Mouse (Mus musculus) right cerebral cortex, postnatal 36 days (tissue): ENCODE results near the gene Efemp2.
"Not testable (repeated sequence)": the region's sequence is repeated elsewhere in the genome, so short reads cannot be mapped to it uniquely, and the experiment has no call there.

Source experiments
- DNase-seq, 2 experiments: peaks; one replicate each; pipeline ENCODE4 v3.0.0; 2022; ENCODE audit warnings: low spot score in 2 of 2, mixed read lengths in 1 of 2

Efemp2 gene

DNA sequence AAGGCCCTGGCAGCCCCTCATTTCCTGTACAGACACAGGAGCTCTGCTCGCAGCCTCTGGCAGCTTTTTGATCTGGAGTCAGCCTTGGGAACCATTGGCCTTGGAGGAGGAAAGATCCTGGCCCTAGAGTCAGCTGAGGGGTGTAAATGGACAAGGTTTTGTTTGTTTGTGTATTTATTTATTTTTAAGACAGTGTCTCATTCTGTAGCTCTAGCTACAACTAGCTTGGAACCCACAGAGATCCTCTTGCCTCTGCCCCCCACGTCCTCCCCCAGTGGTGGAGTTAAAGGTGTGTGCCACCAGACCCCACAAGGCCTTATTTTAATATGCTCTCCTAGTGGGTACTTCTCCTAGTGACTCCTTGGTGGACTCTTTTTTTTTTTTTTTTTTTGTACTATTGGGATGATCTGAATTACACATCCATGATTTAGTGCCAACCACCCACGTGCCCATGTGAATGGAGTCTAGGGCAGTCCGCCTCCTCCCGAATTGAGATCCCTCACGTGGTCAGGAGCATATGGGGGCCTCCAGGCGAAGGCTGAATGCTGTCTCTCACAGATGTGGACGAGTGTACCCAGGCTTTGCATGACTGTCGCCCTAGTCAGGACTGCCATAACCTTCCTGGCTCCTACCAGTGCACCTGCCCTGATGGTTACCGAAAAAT is 3.4 kb downstream of the Efemp2 start:
- no peak for DNase-seq

GRCm38 (mm10) chr19:5477668-5478300 is 4.0 kb downstream of the Efemp2 start:
- no peak for DNase-seq

GRCm38 (mm10) chr19:5480016-5480415 is 6.3 kb downstream of the Efemp2 start:
- DNase-seq, result no peak

GRCm38 (mm10) chr19:5481398-5481797 is 7.6 kb downstream of the Efemp2 start:
- no peak for DNase-seq

DNA sequence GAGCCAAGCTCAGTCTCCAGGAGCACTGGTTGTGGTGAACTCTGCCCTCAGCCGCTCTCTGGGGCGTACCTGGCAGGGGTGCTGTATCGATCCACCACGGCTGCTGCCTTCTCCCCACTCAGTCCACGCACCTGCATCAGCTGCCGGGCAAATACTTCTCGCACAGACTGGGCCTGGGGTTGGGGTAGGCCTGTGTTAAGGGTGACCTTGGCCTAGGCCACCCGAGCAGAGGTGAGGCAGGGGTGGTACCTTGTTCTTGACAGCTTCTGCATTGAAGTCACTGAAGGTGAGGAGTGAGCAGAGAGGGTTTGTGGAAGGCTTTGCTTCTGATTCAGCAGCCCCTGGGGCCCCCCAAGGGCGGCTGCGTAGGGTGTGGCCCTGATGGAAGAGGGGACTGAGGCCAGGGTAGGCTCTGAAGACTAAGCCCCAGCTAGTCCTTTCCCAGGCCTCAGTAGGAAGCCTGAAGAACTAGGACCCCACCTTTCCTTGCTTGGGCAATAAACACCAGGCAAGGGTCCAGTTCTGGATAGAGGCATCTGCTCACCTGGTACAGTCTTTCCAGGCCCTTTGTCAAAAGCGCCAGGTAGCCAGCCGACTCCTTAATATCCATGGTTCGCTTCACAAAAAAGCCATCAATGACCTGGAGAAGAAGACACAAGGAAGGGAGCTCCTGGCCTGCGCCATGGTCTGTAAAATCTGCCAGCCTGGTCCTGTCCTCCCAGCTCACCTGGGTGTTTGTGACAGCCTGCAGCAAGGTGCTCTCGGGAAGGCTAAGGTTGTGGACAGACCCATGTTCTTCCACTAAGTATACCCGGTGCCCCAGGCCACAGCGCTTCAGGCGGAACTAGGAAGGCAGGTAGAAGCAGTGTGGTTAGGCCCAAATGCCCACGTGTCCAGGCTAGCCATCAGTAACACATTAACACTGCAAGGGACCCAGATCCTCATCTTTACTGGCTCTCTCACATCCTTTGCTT is 9.9 kb downstream of the Efemp2 start:
- DNase-seq, result no peak

- no peak for DNase-seq
Observed at GRCm38 (mm10) chr19:5484496-5484895, 10.7 kb downstream of the Efemp2 start.

DNA sequence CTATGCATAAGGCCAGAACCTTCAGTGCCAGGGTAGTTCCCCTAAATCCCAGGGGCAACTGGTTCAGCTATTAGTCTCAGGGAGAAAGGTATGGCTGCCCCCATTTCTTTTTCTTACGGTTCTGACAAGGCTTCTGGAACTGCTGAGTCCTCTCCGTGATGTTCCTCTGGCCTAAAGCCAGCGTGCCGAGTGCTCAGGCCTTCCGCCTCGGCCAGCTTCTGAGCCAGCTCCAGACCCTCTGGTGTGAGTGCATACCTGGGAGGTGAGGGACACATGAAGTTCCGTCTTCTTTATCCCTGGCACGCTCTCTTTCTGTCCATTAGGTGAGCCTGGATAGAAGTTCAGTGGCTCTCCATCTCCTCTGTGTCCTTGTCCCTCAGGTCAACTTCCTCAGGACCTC is 11.6 kb downstream of the Efemp2 start:
- DNase-seq, result no peak

GRCm38 (mm10) chr19:5485821-5486220 is 12.1 kb downstream of the Efemp2 start:
- DNase-seq, result no peak

GRCm38 (mm10) chr19:5486286-5486685 is 12.5 kb downstream of the Efemp2 start:
- DNase-seq, result no peak

DNA sequence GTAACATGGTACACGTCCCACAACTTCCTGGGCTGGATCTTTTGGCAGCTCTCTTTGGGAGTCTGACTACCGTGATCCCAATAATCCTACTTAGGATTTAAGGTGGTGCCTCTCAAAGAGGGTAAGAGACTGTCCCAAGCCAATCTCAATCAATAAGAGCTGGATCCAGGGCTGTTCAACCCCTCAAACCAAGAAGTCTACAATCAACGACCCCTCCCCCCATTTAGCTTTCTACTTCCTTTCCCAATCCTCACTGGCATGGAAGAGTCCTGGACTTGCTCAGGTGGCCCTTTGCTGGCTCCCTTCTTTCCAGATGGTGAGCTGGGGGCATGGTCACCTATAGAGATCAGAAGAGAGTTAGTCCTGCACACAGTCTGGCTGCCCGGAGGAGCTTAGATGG is 13.0 kb downstream of the Efemp2 start:
- no peak for DNase-seq

DNA sequence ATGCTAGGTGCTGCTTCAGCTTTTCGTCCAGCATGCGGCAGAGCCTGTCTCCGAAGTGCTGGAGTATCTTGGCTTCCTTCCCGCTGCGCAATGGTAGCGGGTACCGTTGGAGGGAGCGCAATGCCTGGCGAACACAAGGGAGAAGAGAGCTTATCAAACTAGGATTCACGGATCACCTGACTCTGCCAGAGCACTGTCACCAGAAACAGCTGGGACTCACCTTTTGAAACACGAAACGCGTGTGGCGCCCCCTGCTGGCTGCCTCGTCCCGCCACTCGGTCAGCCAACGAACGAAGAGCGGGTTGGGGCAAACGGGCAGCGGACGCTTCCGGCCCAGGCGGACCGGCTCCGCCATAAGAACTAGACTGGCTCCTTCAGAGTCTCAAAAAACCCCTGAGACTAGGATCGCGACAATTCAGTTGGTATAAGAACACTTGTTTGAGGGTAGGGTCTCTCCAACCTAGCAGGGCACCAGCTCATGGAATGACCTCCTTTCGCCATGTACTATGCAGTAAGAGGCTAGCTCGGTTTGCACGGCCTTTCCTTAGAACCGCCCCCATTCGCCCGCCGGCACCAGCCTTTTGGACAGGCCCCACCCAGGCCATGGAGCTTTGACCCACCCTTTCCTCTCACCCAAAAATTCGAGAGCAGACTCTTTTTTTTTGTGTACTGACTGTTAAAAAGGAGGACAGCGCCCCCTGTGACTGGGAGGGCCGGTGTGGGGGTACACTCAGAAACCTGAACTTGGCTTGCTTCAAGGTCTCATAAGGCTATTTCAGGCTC is 14.2 kb downstream of the Efemp2 start, which contains the start of gene Mus81:
TSS of gene Mus81 (minus strand) at position 635 of the 783 bp plus-strand sequence.
- DNase-seq, result peak; percentile 90 to 91

DNA sequence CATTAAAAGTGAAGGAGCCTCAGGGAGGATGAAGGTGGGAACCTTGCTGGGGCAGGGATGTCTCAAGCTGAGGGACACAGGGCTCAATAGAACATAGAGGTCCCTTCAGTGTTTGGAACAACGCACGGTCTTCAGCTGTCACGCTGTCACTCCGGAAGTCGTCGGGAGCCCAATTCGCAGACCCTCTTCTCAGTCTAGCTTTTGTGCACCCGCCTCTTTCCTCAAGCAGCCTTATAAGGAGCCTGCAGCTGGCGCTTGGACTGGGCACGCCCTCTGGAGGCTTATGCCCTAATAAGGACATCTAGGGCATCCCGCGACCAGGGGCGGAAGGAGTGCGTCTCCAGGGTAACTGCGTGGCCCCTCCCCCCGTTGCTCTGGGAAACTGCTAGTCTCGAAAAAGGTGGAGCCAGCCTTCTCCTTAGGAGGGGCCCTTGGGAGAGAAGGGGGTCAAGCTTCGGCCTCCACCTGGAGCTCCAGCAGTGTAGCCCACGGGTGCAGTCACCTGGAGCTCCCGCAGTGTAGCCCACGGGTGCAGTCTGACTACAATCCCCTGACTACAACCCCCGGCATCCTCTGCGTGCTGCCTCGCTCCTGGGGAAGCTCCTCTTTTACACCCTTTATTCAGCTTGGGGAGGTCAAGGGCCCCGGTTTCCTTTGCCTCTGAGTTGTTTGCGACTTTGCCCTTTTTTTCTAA is 15.3 kb downstream of the Efemp2 start:
- DNase-seq, result peak; percentile 97

DNA sequence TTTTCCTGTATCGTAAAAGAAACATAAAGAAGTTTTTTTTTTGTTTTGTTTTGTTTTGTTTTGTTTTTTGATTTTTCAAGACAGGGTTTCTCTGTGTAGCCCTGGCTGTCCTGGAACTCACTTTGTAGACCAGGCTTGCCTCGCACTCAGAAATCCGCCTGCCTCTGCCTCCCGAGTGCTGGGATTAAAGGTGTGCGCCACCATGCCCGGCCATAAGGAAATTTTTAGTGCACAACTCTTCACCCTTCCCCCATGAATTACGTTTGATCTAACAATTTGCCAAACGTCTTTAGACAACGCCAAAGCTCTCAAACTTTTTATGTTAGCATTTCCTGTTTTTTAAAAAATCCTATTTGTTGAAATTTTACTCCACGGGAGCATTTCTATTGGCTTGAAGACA is 16.0 kb downstream of the Efemp2 start:
- not testable (repeated sequence) for DNase-seq

GRCm38 (mm10) chr19:5490313-5490897 is 16.7 kb downstream of the Efemp2 start, which contains the start of gene Cfl1:
Gene Cfl1, plus strand, starts transcription at chr19:5490455.
- peak; percentile 95 to 96 for DNase-seq

DNA sequence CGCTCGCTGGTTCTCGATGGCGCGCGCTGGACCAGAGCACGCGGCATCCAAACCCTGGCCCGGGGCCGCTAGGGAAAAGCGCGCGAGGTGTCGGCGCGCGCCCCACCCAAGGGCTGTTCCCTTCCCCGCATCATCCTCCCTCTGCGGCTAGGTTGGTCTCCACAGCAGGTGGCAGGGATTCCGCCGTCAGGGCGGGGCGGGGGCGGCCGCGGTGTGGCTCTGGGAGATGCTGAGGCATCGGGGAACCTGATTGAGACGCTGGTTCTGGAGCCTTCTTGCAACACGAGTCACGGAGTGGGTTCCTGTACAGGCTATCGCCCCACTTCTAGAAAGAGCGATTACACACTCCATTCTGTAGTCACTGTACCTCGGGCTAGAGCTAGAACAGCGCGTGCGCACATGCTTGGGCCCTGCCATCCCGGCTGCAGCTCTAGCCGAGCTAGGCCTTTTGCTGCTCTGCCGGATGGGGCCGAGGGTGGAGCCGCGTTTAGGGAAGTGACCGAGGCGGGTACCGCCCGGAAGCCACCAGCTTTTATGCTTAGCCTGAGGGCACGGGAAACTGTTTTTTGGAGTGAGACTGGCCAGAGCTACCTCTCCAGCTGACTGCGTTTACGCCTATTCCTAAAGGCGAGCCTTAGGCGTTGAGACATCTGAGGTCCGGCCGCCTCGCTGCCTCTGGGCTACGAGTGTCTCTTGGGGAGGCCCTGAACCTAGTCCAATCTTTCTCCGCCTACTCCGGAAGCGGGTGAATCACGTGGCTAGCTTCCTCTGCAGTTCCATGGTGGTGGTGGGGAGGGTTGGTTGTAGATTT is 17.3 kb downstream of the Efemp2 start:
- peak; percentile 73 to 82 for DNase-seq

- no peak for DNase-seq
Observed at GRCm38 (mm10) chr19:5492641-5493040, 18.9 kb downstream of the Efemp2 start.

- not testable (repeated sequence) for DNase-seq
Observed at GRCm38 (mm10) chr19:5493301-5493721, 19.6 kb downstream of the Efemp2 start.

- no peak for DNase-seq
Observed at GRCm38 (mm10) chr19:5494314-5494713, 20.6 kb downstream of the Efemp2 start.

DNA sequence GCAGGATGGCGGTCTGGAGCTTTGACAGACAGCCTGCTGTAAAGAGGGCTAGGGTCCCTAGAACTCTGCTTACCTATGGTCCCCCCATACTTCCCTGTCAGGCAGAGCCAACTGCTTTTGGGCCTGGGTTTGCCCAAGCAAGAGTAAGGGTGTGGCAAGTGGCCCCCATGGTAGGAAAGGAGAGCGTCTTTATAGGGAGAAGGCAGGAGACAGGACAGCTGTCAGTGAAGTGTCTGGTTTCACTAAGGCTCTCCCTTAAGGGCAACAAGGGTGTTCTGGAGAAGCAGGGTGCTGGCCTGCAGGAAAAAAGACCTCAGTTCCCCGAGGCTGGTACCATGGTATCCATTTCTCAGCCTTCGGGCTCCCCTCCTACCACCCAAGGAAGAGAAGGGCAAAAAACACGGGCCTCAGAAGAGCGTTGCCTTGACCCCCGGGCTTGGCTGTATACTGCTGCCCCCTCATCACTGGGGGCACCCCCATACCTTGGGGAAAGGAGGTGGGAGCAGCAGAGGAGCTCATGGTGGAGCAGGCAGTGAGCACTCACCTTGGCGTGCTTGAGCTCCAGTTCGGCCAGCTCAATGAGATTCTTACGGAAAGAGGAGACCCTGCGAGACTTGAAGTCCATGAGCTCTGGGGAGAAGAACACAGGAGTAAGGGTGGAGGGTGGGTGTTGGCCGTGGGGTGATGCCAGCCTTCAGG is 21.7 kb downstream of the Efemp2 start:
- DNase-seq, result no peak
